Mouse (Mus musculus) myocyte (in vitro differentiated cells): Measurements from ENCODE around the gene Dapk2. TPM values are rescaled to one million over a fixed set of nuclear protein-coding genes. Genes with fewer than 3 reads are reported as not detected.

Experiments used
- H3K27me3 ChIP-seq: one replicate; pipeline ENCODE4 v1.6.1; 2011; ENCODE audit not compliant: control insufficient read depth, insufficient read depth, insufficient read length
- H3K36me3 ChIP-seq: one replicate; pipeline ENCODE4 v1.6.1; 2011; ENCODE audit not compliant: control insufficient read depth, insufficient read depth
- H3K4me2 ChIP-seq: one replicate; pipeline ENCODE4 v1.6.1; 2011; ENCODE audit warnings: low read depth, control low read depth
- H3K4me3 ChIP-seq: one replicate; pipeline ENCODE4 v1.5.1; 2011; ENCODE audit warnings: mild to moderate bottlenecking, control low read depth, moderate library complexity
- H3K79me2 ChIP-seq: one replicate; pipeline ENCODE4 v1.6.1; 2011; ENCODE audit not compliant: control insufficient read depth, insufficient read depth
- H3ac ChIP-seq: one replicate; pipeline ENCODE4 v1.6.1; 2011; ENCODE audit not compliant: control insufficient read depth, insufficient read length
- CEBPB ChIP-seq: IDR thresholded peaks from 2 replicates; pipeline ENCODE4 v1.6.1; 2011; ENCODE audit warnings: mild to moderate bottlenecking, moderate library complexity; ENCODE audit not compliant: poor library complexity, insufficient read depth, severe bottlenecking
- E2F4 ChIP-seq: IDR thresholded peaks from one replicate; pipeline ENCODE4 v1.6.1; 2011; ENCODE audit warnings: mild to moderate bottlenecking, control low read depth, moderate library complexity; ENCODE audit not compliant: insufficient read depth
- MAX ChIP-seq: IDR thresholded peaks from one replicate; pipeline ENCODE4 v1.6.1; 2011; ENCODE audit warnings: low read depth, mild to moderate bottlenecking, control low read depth
- MYOD1 ChIP-seq, 3 experiments: IDR thresholded peaks; one replicate each; pipeline ENCODE4 v1.6.1; 2011; ENCODE audit warnings: control low read depth in 2 of 3, low read depth in 2 of 3, mild to moderate bottlenecking in 2 of 3, moderate library complexity in 1 of 3; ENCODE audit not compliant: insufficient read length in 2 of 3, control insufficient read depth in 1 of 3
- MYOG ChIP-seq, 3 experiments: IDR thresholded peaks; one replicate each; pipeline ENCODE4 v1.6.1; 2011; ENCODE audit warnings: control low read depth in 2 of 3, low read depth in 2 of 3, mild to moderate bottlenecking in 2 of 3; ENCODE audit not compliant: insufficient read length in 2 of 3, control insufficient read depth in 1 of 3, insufficient read depth in 1 of 3
- POLR2A ChIP-seq: IDR thresholded peaks from one replicate; pipeline ENCODE4 v1.6.1; 2011; ENCODE audit warnings: low read depth, mild to moderate bottlenecking, control low read depth, moderate library complexity; ENCODE audit not compliant: insufficient read length
- POLR2AphosphoS2 ChIP-seq: IDR thresholded peaks from one replicate; pipeline ENCODE4 v1.6.1; 2011; ENCODE audit warnings: low read depth, control low read depth; ENCODE audit not compliant: insufficient read length
- REST ChIP-seq: IDR thresholded peaks from one replicate; pipeline ENCODE4 v1.6.1; 2011; ENCODE audit warnings: mild to moderate bottlenecking, control low read depth, moderate library complexity; ENCODE audit not compliant: insufficient read depth, insufficient read length
- SRF ChIP-seq: IDR thresholded peaks from one replicate; pipeline ENCODE4 v1.6.1; 2011; ENCODE audit warnings: low read depth; ENCODE audit not compliant: control insufficient read depth, insufficient read length
- TCF12 ChIP-seq: IDR thresholded peaks from one replicate; pipeline ENCODE4 v1.6.1; 2011; ENCODE audit warnings: mild to moderate bottlenecking, control low read depth; ENCODE audit not compliant: poor library complexity, insufficient read depth, severe bottlenecking
- TCF3 ChIP-seq: IDR thresholded peaks from one replicate; pipeline ENCODE4 v1.6.1; 2011; ENCODE audit warnings: low read depth, control low read depth; ENCODE audit not compliant: insufficient read length
- USF1 ChIP-seq: IDR thresholded peaks from one replicate; pipeline ENCODE4 v1.6.1; 2011; ENCODE audit warnings: low read depth, mild to moderate bottlenecking, control low read depth, moderate library complexity
- polyA plus RNA-seq: library from polyadenylated mRNA; unstranded; fragments of >200 nt; fragmentation: generic; extraction: Trizol; gene quantifications from one replicate; pipeline ENCODE4 v1.2.1, GENCODE M21; 2012; ENCODE audit warnings: missing spikeins

Gene Dapk2
- polyA plus RNA-seq, 1 experiment: 51.3 TPM

GRCm38 (mm10) chr9:66225737-66226485 is 67.9 kb downstream of the Dapk2 start:
- H3ac ChIP-seq: no peak overlapping the region
- no peaks in the 10 kb centered on the region for H3K79me2 ChIP-seq
- peak in 1 of 3 experiments; percentile 10 for TF ChIP-seq MYOG (IDR thresholded peaks at IDR 0.05; ENCODE audit: control insufficient read depth in 1 of 3, insufficient read depth in 1 of 3, insufficient read length in 2 of 3, low read depth in 2 of 3)
- TF ChIP-seq MAX: no peak
- no peak for TF ChIP-seq CEBPB
- no peak for TF ChIP-seq SRF
- TF ChIP-seq E2F4: no peak
- TF ChIP-seq POLR2A: no peak
- peak in 1 of 3 experiments; percentile 39 for TF ChIP-seq MYOD1 (IDR thresholded peaks at IDR 0.05; ENCODE audit: control insufficient read depth in 1 of 3, insufficient read length in 2 of 3, low read depth in 2 of 3)
- H3K4me3 ChIP-seq: no peak overlapping the region
- H3K4me2 ChIP-seq: peak overlapping the region; percentile 10
- peaks cover 7% of the 10 kb centered on the region for H3K36me3 ChIP-seq
- H3K27me3 ChIP-seq: no peaks in the 10 kb centered on the region

GRCm38 (mm10) chr9:66228456-66229151 is 70.6 kb downstream of the Dapk2 start:
- Histone ChIP-seq H3K4me3 (no peak overlapping the region), H3K27me3 (no peaks in the 10 kb centered on the region), H3K79me2 (no peaks in the 10 kb centered on the region), H3ac (no peak overlapping the region), H3K36me3 (peaks cover 20% of the 10 kb centered on the region), H3K4me2 (no peak overlapping the region)
- TF ChIP-seq TCF3 (no peak), MYOD1 (IDR thresholded peaks at IDR 0.05; ENCODE audit: control insufficient read depth in 1 of 3, insufficient read length in 2 of 3, low read depth in 2 of 3) (no peak), REST (no peak), POLR2A (no peak)

GRCm38 (mm10) chr9:66231820-66232479 is 73.9 kb downstream of the Dapk2 start:
- Histone ChIP-seq H3K36me3 (peaks cover 27% of the 10 kb centered on the region), H3K79me2 (no peaks in the 10 kb centered on the region), H3K27me3 (no peaks in the 10 kb centered on the region), H3ac (no peak overlapping the region), H3K4me2 (no peak overlapping the region), H3K4me3 (no peak overlapping the region)
- TF ChIP-seq POLR2AphosphoS2 (no peak), USF1 (no peak), POLR2A (no peak), MYOD1 (IDR thresholded peaks at IDR 0.05; ENCODE audit: control insufficient read depth in 1 of 3, insufficient read length in 2 of 3, low read depth in 2 of 3) (no peak), CEBPB (no peak), TCF12 (no peak), TCF3 (no peak), REST (no peak), SRF (no peak), MAX (no peak), MYOG (IDR thresholded peaks at IDR 0.05; ENCODE audit: control insufficient read depth in 1 of 3, insufficient read depth in 1 of 3, insufficient read length in 2 of 3, low read depth in 2 of 3) (no peak), E2F4 (no peak)

GRCm38 (mm10) chr9:66236615-66237014 is 78.6 kb downstream of the Dapk2 start:
- no peak overlapping the region for H3ac ChIP-seq
- TF ChIP-seq POLR2AphosphoS2: no peak
- no peak for TF ChIP-seq CEBPB
- no peak for TF ChIP-seq TCF3
- TF ChIP-seq MYOD1 (IDR thresholded peaks at IDR 0.05; ENCODE audit: control insufficient read depth in 1 of 3, insufficient read length in 2 of 3, low read depth in 2 of 3): no peak
- TF ChIP-seq MYOG (IDR thresholded peaks at IDR 0.05; ENCODE audit: control insufficient read depth in 1 of 3, insufficient read depth in 1 of 3, insufficient read length in 2 of 3, low read depth in 2 of 3): no peak
- TF ChIP-seq SRF: no peak
- TF ChIP-seq MAX: no peak
- no peak for TF ChIP-seq POLR2A
- TF ChIP-seq E2F4: no peak
- no peak for TF ChIP-seq REST
- no peak overlapping the region for H3K4me3 ChIP-seq
- no peak overlapping the region for H3K4me2 ChIP-seq
- peaks cover 16% of the 10 kb centered on the region for H3K36me3 ChIP-seq
- H3K79me2 ChIP-seq: no peaks in the 10 kb centered on the region
- H3K27me3 ChIP-seq: no peaks in the 10 kb centered on the region

GRCm38 (mm10) chr9:66237742-66238141 is 79.7 kb downstream of the Dapk2 start:
- no peak overlapping the region for H3ac ChIP-seq
- TF ChIP-seq POLR2A: no peak
- TF ChIP-seq MYOD1 (IDR thresholded peaks at IDR 0.05; ENCODE audit: control insufficient read depth in 1 of 3, insufficient read length in 2 of 3, low read depth in 2 of 3): peak; percentile 20 to 82 (median 46)
- no peak for TF ChIP-seq REST
- peak in 2 of 3 experiments; percentile 88 to 90 for TF ChIP-seq MYOG (IDR thresholded peaks at IDR 0.05; ENCODE audit: control insufficient read depth in 1 of 3, insufficient read depth in 1 of 3, insufficient read length in 2 of 3, low read depth in 2 of 3)
- TF ChIP-seq CEBPB: no peak
- peak; percentile 86 for TF ChIP-seq TCF12
- no peak for TF ChIP-seq USF1
- peak; percentile 21 for TF ChIP-seq TCF3
- no peak for TF ChIP-seq POLR2AphosphoS2
- H3K79me2 ChIP-seq: no peaks in the 10 kb centered on the region

More at GRCm38 (mm10) chr9:66237742-66238141, 79.7 kb downstream of the Dapk2 start:
- Histone ChIP-seq H3K4me3 (no peak overlapping the region), H3K36me3 (peaks cover 14% of the 10 kb centered on the region), H3K4me2 (no peak overlapping the region), H3K27me3 (no peaks in the 10 kb centered on the region)
